Mouse (Mus musculus) kidney, postnatal 4 days (tissue): ENCODE data around the gene Ppcdc.
A peak's percentile ranks its signal among the peaks of the same experiment; 100 is the strongest.
"Not testable (repeated sequence)": the region's sequence is repeated elsewhere in the genome, so short reads cannot be mapped to it uniquely, and the experiment has no call there.

ENCODE experiments used
- DNase-seq, 2 experiments: peaks; one replicate each; pipeline ENCODE4 v3.0.0; 2021; ENCODE audit warnings: mixed read lengths in 2 of 2

Gene Ppcdc

GRCm38 (mm10) chr9:57427937-57428336, 12.0 kb downstream of the Ppcdc start:
- no peak for DNase-seq

DNA sequence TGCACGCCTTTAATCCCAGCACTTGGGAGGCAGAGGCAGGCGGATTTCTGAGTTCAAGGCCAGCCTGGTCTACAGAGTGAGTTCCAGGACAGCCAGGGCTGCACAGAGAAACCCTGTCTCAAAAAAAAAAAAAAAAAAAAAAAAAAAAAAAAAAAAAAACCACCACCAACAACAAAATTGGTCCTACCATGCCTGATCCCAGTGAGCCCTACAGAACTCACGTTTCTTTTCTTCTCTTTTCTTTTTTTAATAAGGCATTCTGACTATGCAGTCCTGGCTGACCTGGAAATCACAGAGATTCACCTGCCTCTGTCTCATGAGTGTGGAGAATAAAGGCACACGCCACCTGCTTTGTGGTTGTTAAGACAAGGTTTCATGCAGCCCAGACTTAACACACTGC, 12.8 kb downstream of the Ppcdc start:
- DNase-seq, result not testable (repeated sequence)

DNA sequence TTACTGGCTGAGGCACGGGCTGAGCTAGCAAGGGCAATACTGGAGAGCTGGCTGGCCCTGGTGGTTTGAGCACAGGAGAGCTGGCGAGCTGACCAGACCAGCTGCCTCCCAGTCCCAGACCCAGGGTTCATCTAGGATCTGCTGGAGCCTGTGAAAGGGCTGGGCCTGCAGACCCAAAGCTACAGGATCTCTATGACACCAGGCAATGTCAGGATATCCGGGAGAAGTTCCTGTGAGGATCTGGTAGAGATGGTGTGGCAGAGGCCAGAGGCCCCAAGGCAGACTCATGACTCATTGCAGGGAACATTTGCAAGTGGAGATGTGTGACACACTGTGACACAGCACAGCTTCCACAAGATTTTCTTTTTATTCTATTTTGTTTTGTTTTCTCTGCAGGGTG, 14.8 kb downstream of the Ppcdc start:
- DNase-seq, result peak in 1 of 2 experiments; percentile 43

DNA sequence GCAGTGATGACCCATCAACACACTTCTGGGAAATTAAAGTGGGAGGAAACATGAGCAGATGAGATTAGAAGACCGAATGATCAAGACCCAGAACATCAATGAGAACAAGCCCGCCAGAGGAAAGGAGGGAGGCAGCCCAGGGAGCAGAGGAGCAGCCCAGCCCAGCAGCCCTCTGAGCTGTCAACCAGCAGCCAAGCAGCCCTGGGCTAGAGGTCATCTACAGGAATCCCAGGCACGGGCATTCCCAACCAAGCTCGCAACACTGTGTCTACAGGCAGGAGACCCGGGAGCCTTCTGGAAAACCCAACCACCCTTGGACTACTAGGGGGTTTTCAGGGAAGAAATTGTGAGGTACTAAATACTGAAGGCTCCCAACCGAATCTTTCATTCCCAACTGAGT, 15.9 kb downstream of the Ppcdc start:
- peak in 1 of 2 experiments; percentile 52 for DNase-seq

DNA sequence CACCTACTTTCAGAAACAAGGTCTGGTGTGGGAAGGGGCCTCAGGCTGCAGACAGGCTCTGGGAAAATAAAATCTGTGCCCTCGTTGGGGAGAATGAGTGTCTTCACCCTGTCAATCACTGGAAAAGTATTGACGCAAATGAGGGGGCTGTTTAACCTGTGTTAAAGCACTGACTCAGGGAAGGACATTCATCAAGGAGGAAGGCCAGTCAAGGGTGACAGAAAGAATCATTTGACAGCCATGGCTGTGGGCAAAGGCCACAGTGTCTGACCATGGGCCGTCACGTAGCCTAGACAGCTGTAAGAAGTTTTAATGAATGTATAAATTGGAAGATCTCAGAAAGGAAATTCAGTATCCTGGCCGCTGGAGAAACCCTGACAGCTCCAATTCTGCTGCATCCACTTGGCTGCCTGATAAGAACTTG, 18.2 kb downstream of the Ppcdc start:
- DNase-seq, result peak in 1 of 2 experiments; percentile 54

- DNase-seq, result peak; percentile 68 to 80
Measured at GRCm38 (mm10) chr9:57421121-57421571, 18.8 kb downstream of the Ppcdc start.

GRCm38 (mm10) chr9:57420321-57421120, 19.4 kb downstream of the Ppcdc start:
- peak; percentile 90 to 93 for DNase-seq

- no peak for DNase-seq
Measured at GRCm38 (mm10) chr9:57419521-57420267, 20.2 kb downstream of the Ppcdc start.

- DNase-seq, result no peak
Measured at GRCm38 (mm10) chr9:57417341-57417740, 22.6 kb downstream of the Ppcdc start.

DNA sequence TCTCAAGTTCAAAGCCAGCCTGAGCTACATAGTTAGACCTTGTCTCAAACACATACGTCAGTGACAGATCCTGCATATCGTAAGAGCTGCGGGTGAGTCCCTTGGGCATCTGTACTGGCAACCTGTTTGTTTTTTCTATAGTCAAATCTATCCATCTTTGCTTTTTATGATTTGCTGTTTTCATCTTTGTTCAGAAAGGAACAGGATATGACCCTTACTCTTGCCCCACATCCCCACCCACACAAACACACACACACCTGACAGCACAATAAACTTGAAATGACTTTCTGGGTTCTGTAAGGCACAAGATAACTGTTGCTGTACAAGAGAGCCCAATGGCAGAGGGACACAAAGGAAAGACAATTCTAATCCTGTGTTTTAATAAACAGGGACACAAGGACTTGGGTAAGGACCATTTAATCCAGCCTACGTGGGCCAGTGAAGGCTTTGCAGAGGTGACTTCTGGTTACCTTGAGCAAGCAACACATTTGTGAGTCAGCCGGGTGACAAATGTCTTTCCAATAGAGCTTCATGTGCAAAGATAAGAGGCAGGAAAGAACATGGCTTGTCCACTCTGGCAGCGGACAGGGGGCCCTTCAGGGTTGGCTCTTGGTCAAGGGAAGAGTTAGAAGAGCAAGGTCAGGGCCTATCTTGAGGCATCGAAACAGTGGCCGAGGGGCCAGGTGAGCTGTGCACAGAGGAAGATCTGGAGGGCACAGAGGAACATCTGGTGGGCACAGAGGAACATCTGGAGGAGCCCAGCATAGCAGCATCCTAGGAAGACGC, 32.6 kb downstream of the Ppcdc start:
- no peak for DNase-seq

GRCm38 (mm10) chr9:57406395-57406794, 33.5 kb downstream of the Ppcdc start:
- DNase-seq, result no peak

- DNase-seq, result no peak
Measured at GRCm38 (mm10) chr9:57404036-57404435, 35.9 kb downstream of the Ppcdc start.

DNA sequence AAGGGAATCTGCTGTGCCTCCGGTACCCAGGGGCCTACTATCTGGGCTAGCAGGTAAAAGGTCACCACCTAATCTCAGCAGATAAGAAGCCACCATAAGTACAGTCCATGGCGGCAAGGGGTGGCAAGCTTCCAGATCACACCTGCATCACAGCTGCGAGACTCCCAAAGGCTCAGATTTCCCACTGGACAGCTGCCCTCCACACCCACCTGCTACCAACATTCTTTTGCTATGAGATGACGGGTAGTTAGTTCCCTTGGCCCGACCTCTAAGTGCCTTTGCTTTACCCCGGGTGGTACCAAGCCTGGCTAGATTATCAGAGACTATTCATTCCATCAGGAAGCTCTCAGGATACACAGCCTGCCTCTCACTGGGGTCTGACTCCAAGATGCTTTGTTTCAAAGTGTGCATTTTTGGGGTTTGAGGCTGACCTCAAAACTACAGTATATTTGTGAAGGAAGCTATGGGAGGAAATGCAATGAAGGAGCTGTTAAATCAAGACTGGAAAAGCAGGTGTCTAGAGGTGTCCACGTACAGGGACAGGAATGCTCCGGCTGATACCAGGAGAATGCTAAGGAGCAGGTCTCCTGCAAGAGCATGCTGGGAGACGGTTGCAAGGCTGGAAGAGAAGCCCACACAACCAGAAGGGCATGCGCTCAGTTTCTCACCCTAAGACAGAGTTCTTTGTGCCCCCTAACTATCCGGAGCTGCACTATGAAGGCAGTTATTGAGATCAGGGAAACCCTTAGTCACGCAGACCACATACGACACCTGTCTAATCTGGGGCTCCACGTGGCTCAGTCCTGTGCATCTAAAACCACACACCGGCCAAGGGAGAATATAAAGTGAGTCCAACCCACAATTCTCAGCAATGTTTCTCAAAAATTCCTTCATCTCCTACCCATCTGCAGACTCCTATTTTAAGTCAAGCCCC, 37.3 kb downstream of the Ppcdc start:
- DNase-seq, result no peak

DNA sequence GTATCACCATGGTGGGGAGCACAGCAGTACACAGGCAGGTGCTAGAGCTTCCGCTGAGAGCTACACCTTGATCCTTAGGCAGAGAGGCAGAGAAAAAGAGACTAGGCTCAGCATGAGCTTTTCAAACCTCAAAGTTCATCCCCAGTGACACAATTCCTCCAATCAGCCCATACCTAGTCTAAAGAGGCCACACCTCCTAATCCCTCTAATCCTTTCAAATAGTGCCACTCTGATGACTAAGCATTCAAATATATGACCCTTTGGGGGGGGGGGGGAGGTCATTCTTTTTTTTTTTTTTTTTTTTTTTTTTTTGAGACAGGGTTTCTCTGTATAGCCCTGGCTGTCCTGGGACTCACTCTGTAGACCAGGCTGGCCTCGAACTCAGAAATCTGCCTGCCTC, 41.2 kb downstream of the Ppcdc start:
- no peak for DNase-seq

GRCm38 (mm10) chr9:57392892-57393291, 47.0 kb downstream of the Ppcdc start:
- DNase-seq, result no peak

GRCm38 (mm10) chr9:57390869-57391268, 49.1 kb downstream of the Ppcdc start:
- DNase-seq, result no peak

GRCm38 (mm10) chr9:57389131-57389530, 50.8 kb downstream of the Ppcdc start:
- peak in 1 of 2 experiments; percentile 8 for DNase-seq

GRCm38 (mm10) chr9:57386926-57387325, 53.0 kb downstream of the Ppcdc start:
- no peak for DNase-seq

DNA sequence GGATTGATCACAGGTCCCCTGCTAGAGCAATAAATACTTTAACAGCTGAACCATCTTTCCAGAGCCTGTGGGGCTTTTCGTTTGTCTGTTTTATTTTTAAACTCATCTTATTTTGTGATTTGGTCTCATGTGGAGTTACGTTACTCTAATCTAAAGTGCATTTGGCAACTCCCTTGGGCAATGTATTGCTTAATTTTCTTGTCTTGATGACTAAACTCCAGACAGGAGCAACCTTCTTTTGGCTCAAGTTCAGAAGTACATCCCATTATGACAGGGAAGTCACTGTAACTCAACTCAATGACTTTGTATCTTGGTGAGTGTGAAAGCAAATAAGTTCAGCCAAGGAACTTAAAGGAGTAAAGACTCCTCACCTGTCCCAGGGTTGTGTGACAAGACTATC, 55.3 kb downstream of the Ppcdc start:
- DNase-seq, result no peak

DNA sequence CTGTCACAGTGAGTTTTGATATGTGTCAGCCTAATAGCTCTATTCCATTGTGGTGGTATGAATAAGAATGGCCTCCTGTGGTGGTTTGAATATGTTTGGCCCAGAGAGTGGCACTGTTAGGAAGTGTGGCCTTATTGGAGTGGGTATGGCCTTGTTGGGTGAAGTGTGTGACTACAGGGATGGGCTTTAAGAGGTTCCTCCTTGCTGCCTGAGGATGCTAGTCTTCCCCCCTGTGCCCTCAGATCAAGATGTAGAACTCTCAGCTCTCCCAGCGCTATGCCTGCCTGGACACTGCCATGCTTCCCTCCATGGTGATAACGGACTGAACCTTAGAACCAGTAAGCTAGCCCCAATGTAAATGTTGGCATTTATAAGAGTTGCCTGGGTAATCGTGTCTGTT, 78.9 kb downstream of the Ppcdc start:
- DNase-seq, result no peak

- DNase-seq, result no peak
Measured at GRCm38 (mm10) chr9:57354377-57355183, 85.3 kb downstream of the Ppcdc start.
